Mouse (Mus musculus) E14TG2a.4 (cell line): ENCODE measurements at regions not wholly inside any gene's neighbourhood (a gene's known extent, or its start where the extent isn't known, plus 50 kb on each side); places are given as distances from the start of the nearest gene placed in this dataset.

Experiments
- CTCF ChIP-seq: conservative IDR thresholded peaks from 2 replicates; pipeline ENCODE4 v1.5.1; 2014; ENCODE audit warnings: low read length
- NANOG ChIP-seq: IDR thresholded peaks from 2 replicates; pipeline ENCODE4 v1.6.1; 2014; ENCODE audit warnings: borderline replicate concordance, low read length, mixed read lengths
- POU5F1 ChIP-seq: IDR thresholded peaks from 2 replicates; pipeline ENCODE4 v1.6.1; 2014; ENCODE audit warnings: low read length, borderline replicate concordance

- no peak for TF ChIP-seq CTCF
- no peak for TF ChIP-seq NANOG
- no peak for TF ChIP-seq POU5F1
Measured at GRCm38 (mm10) chr15:27327744-27328143, 138.7 kb upstream of the Ank start.
